Mouse (Mus musculus) left cerebral cortex, adult 11 months (tissue): Measurements from ENCODE around the gene Slc16a2.

ENCODE experiments used
- DNase-seq: peaks from one replicate; pipeline ENCODE4 v3.0.0; 2022; ENCODE audit warnings: low spot score

The Slc16a2 gene

DNA sequence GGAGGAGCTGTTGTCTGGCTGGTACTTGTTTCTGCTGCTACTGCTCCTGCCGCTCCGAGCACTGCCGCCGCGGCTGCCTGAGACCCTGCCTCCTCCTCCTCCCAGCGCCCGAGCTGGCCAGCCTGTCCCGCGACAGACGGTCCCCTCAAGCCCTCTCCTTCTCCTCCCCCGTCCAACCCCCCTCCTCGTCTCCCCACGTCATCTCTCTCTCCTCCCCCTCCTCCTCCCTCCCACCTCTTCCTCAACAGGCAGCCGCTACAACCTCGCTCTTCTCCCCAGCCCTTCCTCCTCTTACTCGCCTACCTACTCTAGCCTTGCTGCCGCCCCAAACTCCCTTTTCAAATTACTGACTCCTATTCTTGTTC is at the start of gene Slc16a2:
Gene Slc16a2 (minus strand): TSS at position 152 of the 365 bp plus-strand sequence.
- DNase-seq: peak; percentile 33

DNA sequence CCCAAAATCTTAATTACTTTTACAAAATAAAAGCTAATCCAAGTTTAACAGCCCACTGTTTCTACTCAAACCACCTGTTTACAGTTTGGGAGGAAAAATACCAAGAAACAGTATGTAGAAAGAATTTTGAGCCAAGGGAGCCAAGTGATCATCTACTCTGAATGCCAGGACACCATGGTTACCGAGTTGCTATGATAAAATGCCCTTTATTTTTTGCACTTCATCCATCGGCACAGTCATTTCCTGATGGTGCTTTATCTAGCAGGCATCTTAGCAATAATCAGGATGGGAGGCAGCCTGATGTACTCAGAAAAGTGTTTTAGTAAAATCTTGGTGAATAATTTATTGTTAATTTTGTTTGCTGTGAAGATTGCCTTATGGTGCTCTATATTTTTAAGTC is 41.7 kb upstream of the Slc16a2 start:
- DNase-seq: no peak

DNA sequence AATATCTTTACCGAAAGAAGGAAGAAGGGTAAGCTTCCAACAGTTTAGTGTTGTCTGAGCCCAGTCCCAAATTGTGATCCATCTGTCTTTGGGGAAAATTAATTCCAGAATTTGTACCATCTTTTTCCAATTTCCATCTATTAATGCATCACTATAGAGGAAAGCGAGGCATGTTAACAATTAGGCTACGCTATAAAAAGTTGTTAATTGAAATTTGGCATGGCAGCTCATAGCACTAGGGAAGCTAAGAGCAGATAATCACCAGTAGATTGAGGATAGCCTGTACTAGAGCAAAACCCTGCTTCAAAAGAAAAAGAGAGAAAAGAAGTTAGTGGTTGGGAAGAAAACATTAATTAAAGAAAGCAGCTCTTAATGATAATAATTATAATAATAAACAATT is 41.1 kb upstream of the Slc16a2 start:
- DNase-seq: no peak

DNA sequence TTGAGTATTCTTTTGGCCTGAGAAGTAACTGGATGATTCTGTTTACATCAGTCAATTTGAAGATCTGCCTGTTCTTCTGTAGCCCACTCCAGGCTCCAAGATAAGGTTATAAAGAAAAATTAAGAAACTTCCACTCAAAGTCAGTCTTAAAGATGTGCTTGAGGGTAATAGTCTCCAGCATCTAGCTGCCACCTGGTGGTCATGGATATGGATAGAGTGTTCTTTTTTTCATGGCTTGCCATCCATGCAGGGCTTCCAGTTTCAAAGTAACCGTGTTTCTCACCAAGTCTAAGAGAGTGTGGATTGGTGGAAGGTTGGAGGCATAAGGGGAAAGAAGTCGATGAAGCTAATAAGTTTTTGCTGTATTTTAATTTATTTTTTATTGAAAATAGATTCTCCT is 23.5 kb upstream of the Slc16a2 start:
- no peak for DNase-seq

DNA sequence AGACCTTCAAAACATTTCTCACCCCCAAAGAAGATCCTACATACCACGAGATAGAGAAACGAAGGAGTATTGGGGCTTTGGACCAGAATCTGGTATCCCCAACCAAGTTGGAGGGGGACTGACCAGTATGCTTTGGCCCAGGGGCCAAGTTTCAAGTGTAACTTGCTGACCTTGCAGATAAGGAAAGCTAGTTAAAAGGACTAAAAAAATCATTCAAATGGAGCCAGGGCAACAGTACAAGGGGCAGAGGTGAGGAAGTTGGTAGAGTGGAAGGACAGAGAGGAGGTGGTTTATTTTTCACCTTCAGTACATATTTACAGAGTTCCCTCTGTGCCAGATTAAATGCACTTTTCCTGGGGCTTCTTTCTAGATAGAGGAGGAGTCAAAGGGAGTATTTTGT is 7.1 kb upstream of the Slc16a2 start:
- DNase-seq: no peak

DNA sequence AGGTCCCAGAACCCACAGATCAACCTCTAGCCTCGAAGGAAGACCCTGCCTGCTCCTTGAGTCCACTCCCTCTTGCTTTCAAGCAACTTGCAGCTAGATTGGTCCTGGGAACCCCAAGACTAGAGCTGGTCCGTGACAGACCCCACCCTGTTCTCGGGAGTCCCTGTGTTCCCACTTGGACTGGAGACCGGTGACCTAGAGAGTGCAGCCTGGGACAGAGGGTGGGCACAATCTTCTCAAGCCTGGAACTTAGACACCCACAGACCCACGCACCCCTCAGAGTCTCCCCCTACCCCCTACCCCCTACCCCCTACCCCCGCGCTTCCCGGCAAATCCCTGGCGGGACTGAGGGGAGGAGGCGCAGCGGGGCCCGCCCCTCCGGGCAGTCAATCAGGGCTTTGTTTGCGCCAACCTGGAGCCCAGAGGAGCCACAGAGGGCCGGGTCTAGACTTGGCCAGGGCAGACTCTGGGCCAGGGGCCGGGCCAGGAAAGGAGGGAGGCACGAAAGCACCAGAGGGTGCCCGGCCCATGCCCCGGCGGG is 558 bp upstream of the Slc16a2 start:
- no peak for DNase-seq

DNA sequence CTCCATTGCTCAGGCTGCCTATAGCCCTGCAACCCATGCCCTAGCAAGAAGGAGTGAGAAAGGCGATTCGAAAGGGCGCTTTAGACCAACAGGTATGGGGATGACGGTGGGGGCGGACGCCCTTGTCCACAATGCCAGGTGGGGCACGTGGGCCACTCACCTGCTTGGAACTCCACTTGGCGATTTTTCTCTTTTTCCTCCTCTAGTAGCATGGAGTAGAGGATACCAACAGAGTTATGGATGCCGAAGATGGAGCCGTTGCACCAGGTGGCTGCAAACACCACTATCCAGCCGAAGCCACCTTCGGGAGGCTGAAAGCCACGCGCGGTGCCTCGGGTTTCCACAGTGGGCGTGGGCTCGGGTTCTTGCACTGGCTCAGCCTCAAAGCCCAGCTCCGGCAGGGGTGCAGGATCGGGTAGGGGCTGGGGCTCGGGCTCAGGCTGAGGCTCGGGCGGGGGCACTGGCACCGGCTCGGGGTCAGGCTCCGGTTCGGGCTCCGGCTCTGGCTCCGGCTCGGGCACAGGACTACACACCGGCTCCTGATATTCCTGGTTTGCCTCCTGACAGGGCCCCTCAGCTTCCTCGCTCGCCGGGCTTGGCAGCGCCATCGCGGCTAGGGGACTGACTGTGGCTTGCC is 470 bp downstream of the Slc16a2 start:
- DNase-seq: no peak

DNA sequence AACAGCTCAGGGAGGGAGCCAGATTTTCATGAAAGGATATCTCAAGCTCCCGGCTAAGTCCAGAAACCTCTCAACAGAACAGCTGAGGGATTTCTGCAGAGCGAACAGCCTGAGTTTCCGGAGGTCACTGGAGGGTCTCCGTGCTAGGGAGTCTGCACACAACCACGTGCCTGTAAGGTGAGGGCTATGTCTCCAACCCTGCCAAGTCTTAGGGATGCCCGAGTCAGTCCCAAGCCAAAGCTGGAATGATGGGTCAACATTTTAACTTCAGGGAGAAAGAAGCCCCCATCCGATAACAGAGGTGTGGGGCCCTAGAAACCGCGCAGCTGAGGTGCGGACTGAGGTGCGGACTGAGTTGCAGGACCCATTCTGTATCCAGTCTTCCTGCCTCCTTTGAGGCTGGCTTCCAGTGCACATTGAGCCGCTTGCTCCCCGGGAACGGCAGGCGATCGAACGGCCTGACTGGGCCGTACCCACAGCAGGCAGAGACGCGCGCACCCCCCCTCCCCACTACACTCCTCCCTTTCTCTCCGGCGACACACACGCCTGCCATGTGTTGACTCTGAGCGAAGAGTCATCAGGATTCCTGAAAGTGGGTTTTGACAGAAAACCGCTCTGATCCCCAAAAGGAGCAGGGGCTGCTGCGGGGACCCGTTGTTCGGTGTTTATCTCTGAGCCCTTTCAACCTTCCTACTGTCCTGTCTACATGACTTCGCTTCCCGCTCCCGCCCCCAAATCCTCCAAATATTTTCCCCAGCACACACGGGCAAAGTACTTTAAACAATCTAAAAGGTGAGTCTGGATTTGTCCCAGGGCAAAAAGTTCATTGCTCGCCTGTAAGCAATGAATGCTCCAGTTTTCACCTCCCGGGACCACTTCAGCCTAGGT is 1.2 kb downstream of the Slc16a2 start:
- DNase-seq: no peak

DNA sequence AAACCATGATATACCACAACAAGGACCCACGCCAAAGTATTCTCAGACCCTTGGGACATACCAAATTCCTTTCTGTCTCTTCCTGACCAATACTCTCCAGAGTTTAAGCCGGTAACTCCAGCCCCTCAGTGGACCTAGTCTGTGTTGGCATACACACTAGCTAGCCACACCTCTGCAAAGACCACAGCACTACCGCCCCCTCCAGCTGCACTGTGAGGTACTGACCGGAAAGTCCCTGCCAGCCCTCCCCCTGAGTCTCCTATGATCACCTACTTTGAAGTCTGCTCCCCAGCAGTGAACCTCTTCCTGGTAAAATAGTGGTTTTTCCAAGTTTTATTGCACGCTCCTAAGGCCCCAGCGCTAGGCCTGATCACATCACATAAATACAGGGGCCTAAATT is 2.5 kb downstream of the Slc16a2 start:
- DNase-seq: no peak

DNA sequence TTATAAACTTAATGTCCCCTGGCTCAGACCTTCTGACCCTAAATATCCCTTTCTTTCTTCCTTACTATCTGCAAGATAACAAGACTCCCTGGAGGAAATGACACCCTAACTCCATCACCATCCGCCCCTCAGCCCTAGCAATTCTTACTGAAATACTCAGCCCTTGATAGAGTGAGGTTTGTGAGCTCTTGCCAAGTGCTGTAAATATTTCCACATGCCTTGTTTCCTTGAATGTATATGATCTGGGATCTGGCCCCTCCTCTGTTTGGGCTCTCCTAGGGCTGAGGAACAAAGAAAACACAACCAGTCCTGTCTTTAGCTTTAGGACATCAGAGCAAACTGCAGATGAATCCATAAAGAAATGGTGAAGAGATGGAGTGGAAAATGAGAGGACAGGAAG is 9.1 kb downstream of the Slc16a2 start:
- no peak for DNase-seq

DNA sequence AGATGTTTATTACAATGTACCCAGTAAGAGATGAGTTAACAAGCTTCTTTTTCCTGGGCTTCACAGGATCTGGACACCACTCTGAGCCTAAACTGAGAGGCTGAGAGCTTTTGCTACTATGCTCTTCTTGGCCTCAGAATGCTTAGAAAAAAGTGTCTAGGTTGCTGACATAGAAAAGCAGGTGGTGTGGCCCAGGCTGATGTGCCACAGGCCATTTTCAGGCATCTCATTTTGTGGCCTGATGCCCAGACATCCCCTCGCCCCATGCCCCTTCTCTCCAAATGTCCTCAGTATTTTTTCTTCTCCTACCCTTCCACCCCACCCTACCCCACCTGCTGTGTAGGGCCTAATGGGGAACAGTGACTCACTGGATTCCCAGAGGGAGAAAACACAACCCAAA is 11.3 kb downstream of the Slc16a2 start:
- no peak for DNase-seq

DNA sequence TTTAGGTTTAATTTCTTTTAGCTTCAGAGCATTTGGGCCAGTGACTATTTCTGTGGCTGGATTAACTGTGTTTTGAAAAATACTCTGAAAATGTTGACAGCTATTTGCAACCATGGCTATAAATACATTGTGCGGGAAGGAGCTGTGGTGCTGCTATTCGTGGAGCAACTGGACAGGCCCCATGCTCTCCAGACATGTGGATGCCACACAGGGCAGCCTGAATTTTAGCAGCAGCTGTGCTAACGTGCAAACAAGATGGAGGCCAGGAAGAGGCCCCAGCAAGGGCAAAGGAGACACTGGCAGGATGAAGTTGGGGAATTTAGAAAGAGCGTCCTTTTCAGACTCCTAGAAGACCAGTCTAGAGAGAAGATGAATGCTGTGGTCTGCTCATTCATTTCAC is 15.4 kb downstream of the Slc16a2 start:
- DNase-seq: no peak

DNA sequence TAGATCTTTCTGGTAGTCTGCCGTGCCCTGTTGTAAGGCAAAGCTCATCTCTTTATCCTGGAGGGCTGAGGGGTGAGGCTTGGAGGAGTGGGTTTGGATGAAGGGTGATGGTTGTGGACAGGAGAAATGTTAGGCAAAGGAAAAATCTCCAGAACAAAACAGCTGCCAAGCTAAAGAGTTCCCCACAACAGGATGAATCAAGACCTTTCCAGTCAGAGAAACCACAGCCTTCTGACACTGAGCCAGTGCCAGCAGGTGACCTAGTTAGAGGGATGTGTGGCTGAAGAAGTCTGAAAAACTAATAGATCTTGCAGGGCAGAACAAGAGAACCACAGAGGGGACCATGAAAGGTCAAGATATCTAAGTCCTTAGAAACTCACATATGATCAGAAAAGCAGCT is 24.8 kb downstream of the Slc16a2 start:
- DNase-seq: no peak

DNA sequence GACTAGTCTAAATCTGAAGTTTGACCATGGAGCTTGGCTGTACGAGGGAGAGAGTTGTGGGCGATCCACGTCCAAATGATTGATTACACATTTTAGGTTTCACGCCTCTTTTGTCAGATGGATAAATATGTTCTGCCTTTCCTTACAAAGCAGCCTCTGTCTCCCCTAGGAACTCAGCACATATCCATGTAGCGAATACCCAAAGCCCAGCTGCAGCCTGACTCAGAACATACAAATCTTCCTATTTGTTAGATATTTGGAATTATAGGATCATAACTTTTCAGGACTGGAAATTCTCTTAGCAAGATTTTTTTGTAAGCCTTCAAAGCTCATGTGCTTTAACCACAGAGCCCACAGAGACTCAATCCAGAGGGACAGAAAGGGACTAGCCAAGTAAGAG is 26.3 kb downstream of the Slc16a2 start:
- no peak for DNase-seq

DNA sequence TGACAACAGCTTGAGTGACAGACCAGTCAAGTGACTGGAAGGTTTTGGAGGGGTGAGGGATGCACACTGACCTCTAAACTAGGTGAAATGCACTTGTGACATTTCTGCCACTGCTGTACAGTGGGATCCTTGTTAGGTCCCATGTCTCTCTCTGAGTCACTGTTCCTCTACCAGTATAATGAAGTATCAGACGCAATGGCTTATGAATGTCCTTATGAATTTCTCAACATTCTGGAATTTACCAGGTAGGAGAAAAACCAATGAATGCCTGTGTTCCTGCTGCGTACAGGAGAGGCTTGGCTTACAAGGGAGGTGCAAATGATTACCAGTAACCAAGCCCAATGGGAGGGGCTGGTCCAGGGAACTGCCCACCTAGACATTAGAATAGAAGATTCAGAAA is 30.5 kb downstream of the Slc16a2 start:
- DNase-seq: no peak

DNA sequence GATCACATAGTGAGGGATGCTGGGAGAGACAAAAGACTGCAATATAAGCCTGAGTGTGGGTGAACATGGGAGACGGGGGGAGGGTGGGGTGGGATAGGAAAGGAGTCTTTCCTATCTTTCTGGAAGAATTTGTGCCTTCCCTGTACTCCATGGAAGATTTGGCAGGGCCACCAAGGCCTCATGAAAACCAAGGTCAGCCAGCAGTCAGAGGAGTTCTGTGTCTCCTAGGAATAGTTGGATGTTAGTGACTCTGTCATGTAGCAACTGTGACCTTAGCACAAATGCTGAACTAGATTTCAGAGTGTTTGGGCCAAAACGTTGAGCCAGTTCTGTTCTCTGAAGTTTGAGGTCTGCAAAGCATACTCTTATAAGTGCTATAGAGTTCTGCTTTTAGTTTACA is 36.1 kb downstream of the Slc16a2 start:
- no peak for DNase-seq

DNA sequence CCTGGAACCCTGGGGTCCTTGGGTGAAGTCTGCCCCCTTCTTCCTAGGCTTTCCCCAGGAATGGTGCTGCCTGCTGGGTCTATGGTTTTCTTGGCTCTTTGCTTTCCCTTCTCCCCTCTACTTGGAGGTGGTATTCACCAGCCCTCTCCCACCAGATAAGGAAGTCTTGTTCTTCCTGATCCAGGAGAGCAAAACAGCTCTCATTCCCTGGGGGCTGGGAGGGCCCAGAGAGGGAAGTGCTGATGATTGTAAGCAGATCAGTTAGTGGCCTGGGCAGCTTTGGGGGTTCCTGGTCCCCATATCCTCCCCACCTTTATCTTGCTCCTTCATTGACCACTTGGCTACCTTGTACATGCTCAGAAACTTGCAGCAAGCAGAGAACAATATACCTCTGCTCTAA is 45.4 kb downstream of the Slc16a2 start:
- DNase-seq: no peak

DNA sequence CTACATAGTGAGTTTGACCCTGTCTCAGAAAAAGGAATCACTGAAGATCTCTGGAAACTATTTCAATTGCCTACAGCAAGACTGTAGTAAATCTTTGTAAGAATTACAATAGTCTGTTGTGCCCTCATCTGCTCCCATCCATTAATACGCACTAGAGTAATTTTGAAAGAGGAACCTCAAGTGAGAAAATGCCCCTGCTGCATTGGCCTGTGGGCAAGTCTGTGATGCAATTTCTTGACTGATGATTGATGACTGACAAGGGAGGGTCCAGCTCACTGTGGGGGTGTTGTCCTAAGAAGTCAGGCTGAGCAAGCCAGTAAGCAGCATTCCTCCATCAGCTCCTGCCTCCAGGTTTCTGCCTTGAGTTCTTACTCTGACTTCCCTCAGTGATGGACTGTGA is 75.6 kb downstream of the Slc16a2 start:
- no peak for DNase-seq

DNA sequence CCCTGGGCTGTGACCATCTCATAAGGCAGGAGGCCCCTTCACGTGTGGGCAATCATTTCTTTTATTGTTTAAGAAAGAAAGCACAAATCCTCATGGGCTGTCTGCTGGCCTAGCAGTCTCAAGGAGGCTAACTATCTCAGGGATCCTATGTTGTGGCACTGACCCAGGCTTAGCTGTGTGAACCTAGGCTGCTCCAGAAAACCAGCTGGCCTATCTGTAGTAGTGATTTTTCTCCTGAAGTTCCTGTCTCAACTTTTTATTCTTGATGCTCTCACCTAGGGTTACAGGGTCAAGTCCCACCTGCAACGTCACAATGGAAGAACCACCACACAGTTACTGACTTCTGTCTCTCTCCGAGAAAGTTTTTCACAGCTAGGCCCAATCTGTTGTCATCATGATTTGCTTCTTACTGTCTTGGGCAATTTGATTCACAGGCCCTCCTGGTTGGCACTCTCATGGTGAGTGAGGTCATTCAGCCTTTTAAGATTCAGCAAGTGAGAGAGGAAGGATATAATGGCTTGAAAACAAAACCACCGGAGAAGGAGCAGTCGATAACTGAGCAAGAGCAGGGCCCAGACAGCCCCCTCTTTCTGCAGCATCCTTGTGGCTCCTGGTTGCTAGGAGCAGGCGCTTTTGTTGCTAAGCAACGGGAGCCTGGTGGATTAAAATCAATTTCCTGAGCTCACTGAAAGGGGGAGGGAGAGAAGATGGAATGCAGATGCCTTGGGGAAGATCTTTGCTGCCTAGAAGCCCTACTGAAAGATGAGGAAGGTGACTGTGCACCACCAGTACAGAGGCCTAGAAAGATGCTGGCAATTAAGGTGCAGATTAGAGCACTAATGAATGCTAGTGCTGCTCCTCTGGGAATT is 77.4 kb downstream of the Slc16a2 start:
- peak; percentile 39 for DNase-seq

DNA sequence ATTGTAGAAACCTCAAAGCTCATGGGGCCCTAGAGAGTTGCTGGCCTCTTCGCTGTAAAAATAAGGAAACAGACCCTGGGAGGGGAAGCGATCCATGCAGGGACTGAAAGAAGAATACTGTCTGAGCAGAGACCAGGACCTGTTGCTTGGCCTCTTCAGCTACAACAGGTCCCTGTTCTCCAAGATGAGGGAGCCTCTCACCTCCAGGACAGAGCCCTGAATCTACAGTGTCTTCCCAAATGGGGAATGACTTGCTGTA is 79.8 kb downstream of the Slc16a2 start:
- DNase-seq: no peak

DNA sequence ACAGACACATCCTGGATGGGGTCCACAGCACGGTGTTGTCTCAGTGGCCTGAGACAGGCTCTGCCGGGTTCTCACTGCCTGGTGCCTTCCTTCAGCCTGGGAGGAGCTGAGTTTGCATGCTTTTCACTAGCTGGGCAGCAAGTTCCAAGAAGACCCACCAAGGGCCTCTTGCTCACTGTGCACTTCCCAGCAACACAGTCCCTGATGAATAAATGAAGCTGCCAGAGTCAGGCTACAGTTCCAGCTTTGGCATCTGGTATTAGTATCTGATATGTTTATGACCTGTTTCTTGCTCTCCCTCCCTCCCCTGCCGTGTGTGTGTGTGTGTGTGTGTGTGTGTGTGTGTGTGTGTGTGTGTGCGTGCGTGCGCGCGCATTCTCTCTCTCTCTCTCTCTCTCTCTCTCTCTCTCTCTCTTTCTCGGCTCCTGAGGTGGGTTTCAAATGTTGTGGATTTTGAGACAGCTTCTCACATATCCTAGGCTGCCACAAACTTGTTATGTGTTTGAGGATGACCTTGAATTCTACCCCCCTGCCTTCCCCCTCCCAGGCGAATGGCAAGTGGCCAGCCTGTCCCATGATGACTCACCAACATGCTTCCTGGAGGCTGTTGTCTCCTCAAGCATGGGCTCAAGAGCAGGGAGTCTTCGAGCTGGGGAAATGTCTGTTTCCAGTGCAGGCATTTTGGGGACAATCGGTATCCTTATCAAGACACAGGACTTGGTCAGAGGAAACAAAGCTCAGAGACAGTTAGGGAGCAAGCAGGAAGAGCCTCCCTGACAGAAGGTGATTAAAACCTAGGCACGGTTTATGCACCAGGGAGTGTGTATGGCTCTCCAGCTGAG is 80.3 kb downstream of the Slc16a2 start:
- DNase-seq: no peak

DNA sequence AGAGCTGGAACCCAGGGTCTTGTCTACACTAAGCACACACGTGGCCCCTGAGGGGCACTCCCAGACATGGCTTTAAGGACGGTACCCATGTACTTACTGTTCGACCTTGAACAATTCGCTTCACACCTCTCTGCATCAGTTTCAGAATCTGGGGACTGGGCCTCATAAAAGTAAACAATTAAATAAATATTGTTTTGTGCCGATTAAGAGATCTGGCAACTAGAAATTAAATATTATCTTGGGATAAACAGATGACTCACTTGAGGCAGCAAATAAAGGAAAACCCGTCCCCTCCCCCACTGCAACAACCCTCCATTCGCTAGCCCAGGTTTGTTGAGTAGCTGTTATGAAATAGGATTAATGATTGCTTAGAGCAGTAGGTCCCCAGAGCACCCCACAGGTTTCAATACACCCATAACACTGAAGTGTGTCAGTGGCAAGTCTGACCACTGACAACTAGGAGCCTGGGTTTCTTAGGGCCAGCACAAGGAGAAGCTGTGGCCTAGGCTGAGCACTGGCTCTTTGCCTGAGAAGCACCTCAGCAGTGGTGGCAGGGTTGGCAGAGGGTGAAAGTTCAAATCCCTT is 87.7 kb downstream of the Slc16a2 start:
- DNase-seq: no peak
